Mouse (Mus musculus) G1E (cell line): ENCODE measurements around the gene Fbrsl1. TPM values are rescaled to one million over a fixed set of nuclear protein-coding genes. Genes with fewer than 3 reads are reported as not detected.

Experiments
- ATAC-seq: 2 replicates; pipeline ENCODE4 v1.8.0; 2016; ENCODE audit warnings: mild to moderate bottlenecking; ENCODE audit not compliant: insufficient number of reproducible peaks, poor library complexity, low FRiP score, severe bottlenecking; ENCODE audit errors: extremely low read depth
- DNase-seq: peaks from one replicate; pipeline ENCODE4 v3.0.0; 2012; ENCODE audit warnings: low spot score
- H3K27me3 ChIP-seq: 2 replicates; pipeline ENCODE4 v1.6.1; 2012; ENCODE audit warnings: mild to moderate bottlenecking, low read length, inconsistent platforms; ENCODE audit not compliant: insufficient read depth
- H3K36me3 ChIP-seq: replicated peaks from 2 replicates; pipeline ENCODE3; 2012; ENCODE audit warnings: mild to moderate bottlenecking, inconsistent platforms
- H3K4me1 ChIP-seq: 2 replicates; pipeline ENCODE4 v1.6.1; 2012; ENCODE audit warnings: low read depth, low read length, inconsistent platforms, mixed read lengths; ENCODE audit not compliant: insufficient read depth
- H3K4me3 ChIP-seq: 2 replicates; pipeline ENCODE4 v1.5.1; 2012; ENCODE audit warnings: low read depth, mild to moderate bottlenecking, inconsistent platforms, low read length, moderate library complexity, mixed read lengths
- H3K9me3 ChIP-seq: replicated peaks from 2 replicates; pipeline ENCODE4 v1.6.1; 2012; ENCODE audit warnings: inconsistent platforms
- CTCF ChIP-seq: IDR thresholded peaks from 2 replicates; pipeline ENCODE4 v1.5.1; 2012; ENCODE audit warnings: low read depth, low read length, inconsistent platforms, mixed read lengths
- GATA1 ChIP-seq: IDR thresholded peaks from 2 replicates; pipeline ENCODE4 v1.6.1; 2012; ENCODE audit warnings: borderline replicate concordance, low read length, inconsistent platforms, mixed read lengths
- GATA2 ChIP-seq: IDR thresholded peaks from 2 replicates; pipeline ENCODE4 v1.6.1; 2012; ENCODE audit warnings: low read depth, low read length, inconsistent platforms, borderline replicate concordance
- POLR2AphosphoS5 ChIP-seq: IDR thresholded peaks from 2 replicates; pipeline ENCODE4 v1.6.1; 2012; ENCODE audit warnings: low read depth, low read length, inconsistent platforms; ENCODE audit not compliant: insufficient replicate concordance
- TAL1 ChIP-seq: conservative IDR thresholded peaks from 2 replicates; pipeline ENCODE4 v1.6.1; 2012; ENCODE audit warnings: low read depth, low read length, inconsistent platforms, mixed read lengths
- polyA plus RNA-seq: library from polyadenylated mRNA; stranded (reverse); fragments of >175 nt; gene quantifications from 2 replicates; pipeline ENCODE4 v1.2.3, GENCODE M21; 2012
- total RNA-seq, 2 experiments: library from RNA; stranded (forward) in 1 of 2; stranded (reverse) in 1 of 2; fragments of 200-1000 nt in 1 of 2; fragments of >200 nt in 1 of 2; fragmentation: Nextera tagmentation in 1 of 2; gene quantifications; 2 replicates each; pipeline ENCODE4 v1.2.3; 2014 to 2017

The Fbrsl1 gene
- total and polyA plus RNA-seq, 3 experiments: 8.3 to 102 (median 57.3) TPM

- no peak overlapping the region for H3K4me3 ChIP-seq
- ATAC-seq (no peak), DNase-seq (no peak)
- TF ChIP-seq CTCF (no peak), GATA2 (no peak), TAL1 (no peak), POLR2AphosphoS5 (no peak)
- peaks cover 91% of the 10 kb centered on the region for H3K36me3 ChIP-seq
- H3K4me1 ChIP-seq: peaks cover 5% of the 10 kb centered on the region; the same call in 1 of the 2 replicates
- no peaks in the 10 kb centered on the region for H3K27me3 ChIP-seq
- no peaks in the 10 kb centered on the region for H3K9me3 ChIP-seq
These were observed 23.1 kb downstream of the Fbrsl1 start for GRCm38 (mm10) chr5:110425187-110425586.

- no peak for ATAC-seq
- no peak overlapping the region for H3K4me3 ChIP-seq
These were observed 24.1 kb downstream of the Fbrsl1 start for GRCm38 (mm10) chr5:110424204-110424603.

GRCm38 (mm10) chr5:110421393-110421792 lies 26.9 kb downstream of the Fbrsl1 start:
- no peaks in the 10 kb centered on the region for H3K27me3 ChIP-seq
- H3K9me3 ChIP-seq: no peaks in the 10 kb centered on the region
- ATAC-seq (no peak), DNase-seq (no peak)
- peaks cover 5% of the 10 kb centered on the region; the same call in 1 of the 2 replicates for H3K4me1 ChIP-seq
- no peak overlapping the region for H3K4me3 ChIP-seq
- TF ChIP-seq POLR2AphosphoS5 (no peak), TAL1 (no peak), GATA1 (no peak), CTCF (no peak), GATA2 (no peak)
- H3K36me3 ChIP-seq: peaks cover 97% of the 10 kb centered on the region

More at GRCm38 (mm10) chr5:110424204-110424603, 24.1 kb downstream of the Fbrsl1 start:
- H3K27me3 ChIP-seq: no peaks in the 10 kb centered on the region
- peaks cover 91% of the 10 kb centered on the region for H3K36me3 ChIP-seq
- H3K4me1 ChIP-seq: peaks cover 5% of the 10 kb centered on the region; the same call in 1 of the 2 replicates
- no peak for DNase-seq
- TF ChIP-seq CTCF: no peak
- TF ChIP-seq TAL1: no peak
- H3K9me3 ChIP-seq: no peaks in the 10 kb centered on the region

- peaks cover 5% of the 10 kb centered on the region; the same call in 1 of the 2 replicates for H3K4me1 ChIP-seq
- H3K4me3 ChIP-seq: no peak overlapping the region
- H3K27me3 ChIP-seq: no peaks in the 10 kb centered on the region
- DNase-seq: no peak
- no peak for ATAC-seq
- TF ChIP-seq CTCF (no peak), TAL1 (no peak), POLR2AphosphoS5 (no peak), GATA2 (no peak), GATA1 (no peak)
- no peaks in the 10 kb centered on the region for H3K9me3 ChIP-seq
- H3K36me3 ChIP-seq: peaks cover 97% of the 10 kb centered on the region
These were observed 27.4 kb downstream of the Fbrsl1 start for GRCm38 (mm10) chr5:110420950-110421349.

- DNase-seq: no peak
- Histone ChIP-seq H3K36me3 (peaks cover 97% of the 10 kb centered on the region), H3K9me3 (no peaks in the 10 kb centered on the region), H3K4me3 (no peak overlapping the region), H3K4me1 (peaks cover 5% of the 10 kb centered on the region; the same call in 1 of the 2 replicates), H3K27me3 (no peaks in the 10 kb centered on the region)
- ATAC-seq: no peak
- TF ChIP-seq CTCF: no peak
- TF ChIP-seq GATA1: no peak
- no peak for TF ChIP-seq TAL1
- TF ChIP-seq GATA2: no peak
- TF ChIP-seq POLR2AphosphoS5: no peak
These were observed 28.1 kb downstream of the Fbrsl1 start for GRCm38 (mm10) chr5:110420201-110420600.

- DNase-seq: no peak
- no peaks in the 10 kb centered on the region for H3K27me3 ChIP-seq
- peaks cover 94% of the 10 kb centered on the region for H3K36me3 ChIP-seq
- H3K4me1 ChIP-seq: peaks cover 5% of the 10 kb centered on the region; the same call in 1 of the 2 replicates
- H3K9me3 ChIP-seq: no peaks in the 10 kb centered on the region
- TF ChIP-seq CTCF (no peak), TAL1 (no peak), POLR2AphosphoS5 (no peak)
- no peak for ATAC-seq
- H3K4me3 ChIP-seq: no peak overlapping the region
These were observed 29.8 kb downstream of the Fbrsl1 start for GRCm38 (mm10) chr5:110418523-110418911.
